Mouse (Mus musculus): ENCODE measurements around the gene Syce3. TPM values are rescaled to one million over a fixed set of nuclear protein-coding genes. Genes with fewer than 3 reads are reported as not detected.

The Syce3 gene
- polyA plus RNA-seq, 1 experiment from 2014 or later, result not detected

GRCm38 (mm10) chr15:89378831-89379401 lies 31.4 kb downstream of the Syce3 start, which contains the start of gene Odf3b:
Gene Odf3b (minus strand): TSS chr15:89379282.
- Histone ChIP-seq H3K27ac (replicated peaks; ENCODE audit: low read depth, low read length) (no peak within 1 kb of the TSS), H3K9me3 (ENCODE audit: control insufficient read depth, low read length) (no peaks in the 10 kb centered on the region), H3K36me3 (ENCODE audit: control insufficient read depth, insufficient read depth, low read length) (no peaks in the 10 kb centered on the region), H3K4me3 (replicated peaks; ENCODE audit: low read depth, low read length) (peak within 1 kb of the TSS; percentile 34), H3K9ac (replicated peaks; ENCODE audit: low read length) (peak within 1 kb of the TSS; percentile 48), H3K4me2 (ENCODE audit: low read length) (peak within 1 kb of the TSS; percentile 59), H3K27me3 (ENCODE audit: control insufficient read depth, insufficient read depth, low read length) (peaks cover 42% of the 10 kb centered on the region), H3K4me1 (ENCODE audit: control insufficient read depth, insufficient read depth, low read length) (peaks cover 13% of the 10 kb centered on the region)
- under 1% methylated on average over 33 of the region's 33 CpGs for WGBS
- DNase-seq (peak; percentile 43), ATAC-seq (ENCODE audit: low FRiP score, low TSS enrichment) (no peak)

- 13% methylated on average over 46 of the region's 46 CpGs for WGBS
- no peaks in the 10 kb centered on the region for H3K9me3 ChIP-seq (ENCODE audit: control insufficient read depth, low read length)
- no peaks in the 10 kb centered on the region for H3K36me3 ChIP-seq (ENCODE audit: control insufficient read depth, insufficient read depth, low read length)
- ATAC-seq (ENCODE audit: low FRiP score, low TSS enrichment) (no peak), DNase-seq (peak; percentile 29)
- peak overlapping the region; percentile 59 for H3K4me2 ChIP-seq (ENCODE audit: low read length)
- H3K9ac ChIP-seq (replicated peaks; ENCODE audit: low read length), result peak overlapping the region; percentile 48
- H3K27ac ChIP-seq (replicated peaks; ENCODE audit: low read depth, low read length), result no peak overlapping the region
- peak overlapping the region; percentile 34 for H3K4me3 ChIP-seq (replicated peaks; ENCODE audit: low read depth, low read length)
- H3K4me1 ChIP-seq (ENCODE audit: control insufficient read depth, insufficient read depth, low read length), result peaks cover 13% of the 10 kb centered on the region
- peaks cover 42% of the 10 kb centered on the region for H3K27me3 ChIP-seq (ENCODE audit: control insufficient read depth, insufficient read depth, low read length)
Observed at GRCm38 (mm10) chr15:89377938-89378828, 32.1 kb downstream of the Syce3 start.

GRCm38 (mm10) chr15:89377362-89377761 lies 32.9 kb downstream of the Syce3 start:
- H3K4me3 ChIP-seq (replicated peaks; ENCODE audit: low read depth, low read length), result no peak overlapping the region
- peaks cover 19% of the 10 kb centered on the region for H3K4me1 ChIP-seq (ENCODE audit: control insufficient read depth, insufficient read depth, low read length)
- 6% methylated on average over 18 of the region's 18 CpGs for WGBS
- no peak for DNase-seq
- peaks cover 4% of the 10 kb centered on the region for H3K36me3 ChIP-seq (ENCODE audit: control insufficient read depth, insufficient read depth, low read length)
- H3K27me3 ChIP-seq (ENCODE audit: control insufficient read depth, insufficient read depth, low read length), result peaks cover 42% of the 10 kb centered on the region
- no peak overlapping the region for H3K27ac ChIP-seq (replicated peaks; ENCODE audit: low read depth, low read length)
- no peak overlapping the region for H3K9ac ChIP-seq (replicated peaks; ENCODE audit: low read length)
- ATAC-seq (ENCODE audit: low FRiP score, low TSS enrichment), result no peak
- no peaks in the 10 kb centered on the region for H3K9me3 ChIP-seq (ENCODE audit: control insufficient read depth, low read length)
- no peak overlapping the region for H3K4me2 ChIP-seq (ENCODE audit: low read length)

GRCm38 (mm10) chr15:89376957-89377356 lies 33.3 kb downstream of the Syce3 start, which contains the start of gene Tymp:
Gene Tymp (minus strand): TSS chr15:89377039.
- no peak within 1 kb of the TSS for H3K27ac ChIP-seq (replicated peaks; ENCODE audit: low read depth, low read length)
- H3K9ac ChIP-seq (replicated peaks; ENCODE audit: low read length), result no peak within 1 kb of the TSS
- peaks cover 42% of the 10 kb centered on the region for H3K27me3 ChIP-seq (ENCODE audit: control insufficient read depth, insufficient read depth, low read length)
- WGBS, result 24% methylated on average over 16 of the region's 16 CpGs
- H3K4me3 ChIP-seq (replicated peaks; ENCODE audit: low read depth, low read length), result no peak within 1 kb of the TSS
- DNase-seq (no peak), ATAC-seq (ENCODE audit: low FRiP score, low TSS enrichment) (no peak)
- H3K4me1 ChIP-seq (ENCODE audit: control insufficient read depth, insufficient read depth, low read length), result peaks cover 19% of the 10 kb centered on the region
- H3K36me3 ChIP-seq (ENCODE audit: control insufficient read depth, insufficient read depth, low read length), result peaks cover 8% of the 10 kb centered on the region
- no peak within 1 kb of the TSS for H3K4me2 ChIP-seq (ENCODE audit: low read length)
- H3K9me3 ChIP-seq (ENCODE audit: control insufficient read depth, low read length), result no peaks in the 10 kb centered on the region

- Histone ChIP-seq H3K36me3 (ENCODE audit: control insufficient read depth, insufficient read depth, low read length) (peaks cover 17% of the 10 kb centered on the region), H3K27ac (replicated peaks; ENCODE audit: low read depth, low read length) (no peak overlapping the region), H3K4me3 (replicated peaks; ENCODE audit: low read depth, low read length) (no peak overlapping the region), H3K27me3 (ENCODE audit: control insufficient read depth, insufficient read depth, low read length) (peaks cover 42% of the 10 kb centered on the region), H3K9me3 (ENCODE audit: control insufficient read depth, low read length) (no peaks in the 10 kb centered on the region), H3K4me2 (ENCODE audit: low read length) (no peak overlapping the region), H3K4me1 (ENCODE audit: control insufficient read depth, insufficient read depth, low read length) (peaks cover 19% of the 10 kb centered on the region), H3K9ac (replicated peaks; ENCODE audit: low read length) (no peak overlapping the region)
- WGBS, result 78% methylated on average over 7 of the region's 7 CpGs
- DNase-seq, result no peak
- no peak for ATAC-seq (ENCODE audit: low FRiP score, low TSS enrichment)
Observed at GRCm38 (mm10) chr15:89376040-89376439, 34.3 kb downstream of the Syce3 start.

GRCm38 (mm10) chr15:89374801-89375534 lies 35.3 kb downstream of the Syce3 start:
- ATAC-seq (ENCODE audit: low FRiP score, low TSS enrichment) (no peak), DNase-seq (no peak)
- Histone ChIP-seq H3K27ac (replicated peaks; ENCODE audit: low read depth, low read length) (no peak overlapping the region), H3K9me3 (ENCODE audit: control insufficient read depth, low read length) (no peaks in the 10 kb centered on the region), H3K27me3 (ENCODE audit: control insufficient read depth, insufficient read depth, low read length) (peaks cover 38% of the 10 kb centered on the region), H3K4me3 (replicated peaks; ENCODE audit: low read depth, low read length) (no peak overlapping the region), H3K9ac (replicated peaks; ENCODE audit: low read length) (no peak overlapping the region; the same call in 1 of the 2 replicates), H3K4me1 (ENCODE audit: control insufficient read depth, insufficient read depth, low read length) (peaks cover 19% of the 10 kb centered on the region), H3K36me3 (ENCODE audit: control insufficient read depth, insufficient read depth, low read length) (peaks cover 28% of the 10 kb centered on the region), H3K4me2 (ENCODE audit: low read length) (no peak overlapping the region; the same call in 1 of the 2 replicates)
- 93% methylated on average over 17 of the region's 17 CpGs for WGBS

GRCm38 (mm10) chr15:89374340-89374739 lies 36.0 kb downstream of the Syce3 start:
- Histone ChIP-seq H3K4me1 (ENCODE audit: control insufficient read depth, insufficient read depth, low read length) (peaks cover 18% of the 10 kb centered on the region), H3K36me3 (ENCODE audit: control insufficient read depth, insufficient read depth, low read length) (peaks cover 34% of the 10 kb centered on the region), H3K4me3 (replicated peaks; ENCODE audit: low read depth, low read length) (peak overlapping the region; percentile 70), H3K4me2 (ENCODE audit: low read length) (peak overlapping the region; percentile 87), H3K9ac (replicated peaks; ENCODE audit: low read length) (peak overlapping the region; percentile 81), H3K27ac (replicated peaks; ENCODE audit: low read depth, low read length) (peak overlapping the region; percentile 93), H3K27me3 (ENCODE audit: control insufficient read depth, insufficient read depth, low read length) (peaks cover 35% of the 10 kb centered on the region), H3K9me3 (ENCODE audit: control insufficient read depth, low read length) (no peaks in the 10 kb centered on the region)
- 44% methylated on average over 9 of the region's 9 CpGs for WGBS
- no peak for DNase-seq
- ATAC-seq (ENCODE audit: low FRiP score, low TSS enrichment), result peak; percentile 10; the same call in 1 of the 2 replicates

- peak within 1 kb of the TSS; percentile 81 for H3K9ac ChIP-seq (replicated peaks; ENCODE audit: low read length)
- H3K4me1 ChIP-seq (ENCODE audit: control insufficient read depth, insufficient read depth, low read length), result peaks cover 13% of the 10 kb centered on the region
- WGBS, result under 1% methylated on average over 42 of the region's 42 CpGs
- peak; percentile 85 for ATAC-seq (ENCODE audit: low FRiP score, low TSS enrichment)
- peaks cover 40% of the 10 kb centered on the region for H3K36me3 ChIP-seq (ENCODE audit: control insufficient read depth, insufficient read depth, low read length)
- H3K4me2 ChIP-seq (ENCODE audit: low read length), result peak within 1 kb of the TSS; percentile 87
- H3K27ac ChIP-seq (replicated peaks; ENCODE audit: low read depth, low read length), result peak within 1 kb of the TSS; percentile 93
- H3K27me3 ChIP-seq (ENCODE audit: control insufficient read depth, insufficient read depth, low read length), result peaks cover 29% of the 10 kb centered on the region
- DNase-seq, result peak; percentile 96
- H3K4me3 ChIP-seq (replicated peaks; ENCODE audit: low read depth, low read length), result peak within 1 kb of the TSS; percentile 70
- H3K9me3 ChIP-seq (ENCODE audit: control insufficient read depth, low read length), result no peaks in the 10 kb centered on the region
Observed at GRCm38 (mm10) chr15:89373762-89374248, 36.5 kb downstream of the Syce3 start, which contains the start of gene Sco2. Gene Sco2 (minus strand): TSS chr15:89373846.
